Mouse (Mus musculus) embryonic fibroblast, embryonic 13.5 days (primary cell): ENCODE measurements around the gene Amotl1. TPM values are rescaled to one million over a fixed set of nuclear protein-coding genes. Genes with fewer than 3 reads are reported as not detected.

Experiments used
- H3K27ac ChIP-seq: 2 replicates; pipeline ENCODE4 v1.5.1; 2012; ENCODE audit warnings: low read length, control low read depth, inconsistent platforms; ENCODE audit not compliant: insufficient read depth
- H3K4me1 ChIP-seq: 2 replicates; pipeline ENCODE4 v1.6.1; 2011; ENCODE audit warnings: low read length; ENCODE audit not compliant: control insufficient read depth, insufficient read depth
- H3K4me3 ChIP-seq: 2 replicates; pipeline ENCODE4 v1.5.1; 2011; ENCODE audit warnings: mild to moderate bottlenecking, control low read depth, low read length; ENCODE audit not compliant: insufficient read depth
- CTCF ChIP-seq: IDR thresholded peaks from 2 replicates; pipeline ENCODE4 v1.5.1; 2011; ENCODE audit warnings: mild to moderate bottlenecking, control low read depth, low read length, moderate library complexity, borderline replicate concordance; ENCODE audit not compliant: insufficient read depth
- POLR2A ChIP-seq: IDR thresholded peaks from 2 replicates; pipeline ENCODE4 v1.6.1; 2011; ENCODE audit warnings: low read depth, mild to moderate bottlenecking, control low read depth, low read length, moderate library complexity
- polyA plus RNA-seq: library from polyadenylated mRNA; stranded (reverse); fragments of >200 nt; gene quantifications from 2 replicates; pipeline ENCODE4 v1.2.4, GENCODE M21; 2011; ENCODE audit warnings: low read depth; ENCODE audit not compliant: missing spikeins, insufficient read length

Amotl1 gene
- polyA plus RNA-seq, 1 experiment, result 63.1 TPM

DNA sequence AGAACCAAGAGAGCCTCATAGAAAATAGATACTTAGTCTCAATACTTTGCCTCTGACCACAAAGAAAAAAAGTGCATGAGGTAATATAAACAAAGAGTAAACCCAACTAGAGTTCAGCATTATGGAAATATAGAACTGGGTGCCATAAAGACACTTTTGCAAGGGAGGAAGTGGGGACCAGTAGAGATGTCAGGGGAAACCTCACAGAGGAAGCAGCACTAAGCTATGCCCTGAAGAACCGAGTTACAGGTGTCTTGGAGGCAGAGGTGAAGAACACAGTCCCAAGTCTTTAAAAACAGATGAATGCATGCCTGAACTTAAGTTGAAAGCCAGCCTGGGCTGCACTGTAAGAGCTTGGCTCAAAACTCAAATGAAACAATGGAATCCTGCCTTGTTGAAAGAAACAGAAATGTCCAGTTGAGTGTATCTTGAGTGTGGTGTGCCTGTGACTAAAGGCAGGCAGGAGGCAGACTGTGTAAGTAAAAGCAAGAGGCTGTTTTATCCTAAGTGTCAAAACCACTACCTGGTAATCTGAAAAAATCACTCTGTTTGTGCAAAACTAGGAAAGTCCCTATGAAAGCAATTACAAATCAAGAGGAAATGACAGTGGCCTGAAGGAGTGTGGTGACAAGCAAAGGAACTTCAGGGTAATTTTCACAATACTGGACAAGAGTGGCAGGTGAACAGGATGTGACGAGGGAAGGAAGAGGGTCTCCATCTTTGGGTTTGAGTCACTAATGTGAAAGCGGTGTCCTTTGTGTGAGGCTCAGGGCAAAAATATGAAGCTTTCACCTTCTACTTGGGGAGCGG is 145.8 kb downstream of the Amotl1 start:
- H3K27ac ChIP-seq, result no peak overlapping the region
- H3K4me3 ChIP-seq, result no peak overlapping the region
- H3K4me1 ChIP-seq, result no peaks in the 10 kb centered on the region
- TF ChIP-seq POLR2A (no peak), CTCF (no peak)

Other genes starting within 250 kb of the Amotl1 start
- not detected in 2 replicates for gene Kdm4d, start 144.6 kb downstream of the Amotl1 start, polyA plus RNA-seq
- 133 and 144 TPM in 2 replicates for gene Cwc15, start 144.4 kb downstream of the Amotl1 start, polyA plus RNA-seq
- gene Piwil4, start 95.7 kb upstream of the Amotl1 start, polyA plus RNA-seq, result not detected in 2 replicates
- 0.63 and 1.4 TPM in 2 replicates for gene Fut4, start 107.3 kb upstream of the Amotl1 start, polyA plus RNA-seq
- not detected in 2 replicates for gene 1700012B09Rik, start 126.0 kb upstream of the Amotl1 start, polyA plus RNA-seq
- gene Mre11a, start 139.6 kb upstream of the Amotl1 start, polyA plus RNA-seq, result 39.4 and 50.8 TPM in 2 replicates
- 21.1 and 25.9 TPM in 2 replicates for gene Ankrd49, start 139.8 kb upstream of the Amotl1 start, polyA plus RNA-seq
- gene Gpr83, start 215.2 kb upstream of the Amotl1 start, polyA plus RNA-seq, result not detected in 2 replicates